Mouse (Mus musculus) midbrain, embryonic 14.5 days (tissue): Measurements from ENCODE around the gene Itch. TPM values are rescaled to one million over a fixed set of nuclear protein-coding genes. Genes with fewer than 3 reads are reported as not detected.
"Not testable (repeated sequence)": the region's sequence is repeated elsewhere in the genome, so short reads cannot be mapped to it uniquely, and the experiment has no call there.

Experiments
- ATAC-seq: fragments of 200-750 bp; cut with Nextera tagmentation; 2 replicates; pipeline ENCODE4 v1.8.0; 2017; ENCODE audit warnings: moderate number of reproducible peaks, moderate library complexity; ENCODE audit not compliant: low FRiP score, low TSS enrichment
- DNase-seq: peaks from one replicate; pipeline ENCODE4 v3.0.0-alpha.2; 2015
- H3K27ac ChIP-seq: fragments of 300-500 bp; sonication (generic); replicated peaks from 2 replicates; pipeline ENCODE4 v1.5.1; 2014; ENCODE audit warnings: mild to moderate bottlenecking, low read depth, low read length, moderate library complexity
- H3K27me3 ChIP-seq: fragments of 300-500 bp; sonication (generic); 2 replicates; pipeline ENCODE4 v1.6.1; 2014; ENCODE audit warnings: low read length, control low read depth, mixed read lengths; ENCODE audit not compliant: control insufficient read depth, insufficient read depth
- H3K36me3 ChIP-seq: fragments of 300-500 bp; sonication (generic); 2 replicates; pipeline ENCODE4 v1.6.1; 2014; ENCODE audit warnings: low read length, control low read depth; ENCODE audit not compliant: control insufficient read depth, insufficient read depth
- H3K4me1 ChIP-seq: fragments of 300-500 bp; sonication (generic); 2 replicates; pipeline ENCODE4 v1.6.1; 2014; ENCODE audit warnings: mild to moderate bottlenecking, antibody characterized with exemption, low read length, control low read depth; ENCODE audit not compliant: control insufficient read depth, insufficient read depth
- H3K4me2 ChIP-seq: fragments of 300-500 bp; sonication (generic); 2 replicates; pipeline ENCODE4 v1.6.1; 2014; ENCODE audit warnings: mild to moderate bottlenecking, low read length, moderate library complexity
- H3K4me3 ChIP-seq: fragments of 300-500 bp; sonication (generic); replicated peaks from 2 replicates; pipeline ENCODE4 v1.5.1; 2014; ENCODE audit warnings: low read depth, low read length
- H3K9ac ChIP-seq: fragments of 300-500 bp; sonication (generic); replicated peaks from 2 replicates; pipeline ENCODE4 v1.6.1; 2014; ENCODE audit warnings: mild to moderate bottlenecking, low read length, moderate library complexity
- H3K9me3 ChIP-seq: fragments of 300-500 bp; sonication (generic); 2 replicates; pipeline ENCODE4 v1.6.1; 2016; ENCODE audit warnings: low read length, control low read depth, mixed read lengths; ENCODE audit not compliant: control insufficient read depth
- WGBS: fragments of 180-500 bp; shearing (Covaris S2); extraction: QIAGEN DNeasy Blood & Tissue Kit; methylation state at CpG from one replicate; pipeline ENCODE4 v1.1.7; 2014; 5-methylcytosine and 5-hydroxymethylcytosine counted together
- polyA plus RNA-seq: library from polyadenylated mRNA; unstranded; fragments of >200 nt; fragmentation: Nextera tagmentation; extraction: Ambion mirVana; gene quantifications from 2 replicates; pipeline ENCODE4 v1.2.1, GENCODE M21; 2014

Gene Itch
- polyA plus RNA-seq, 1 experiment from 2014 or later, result 42.9 TPM

DNA sequence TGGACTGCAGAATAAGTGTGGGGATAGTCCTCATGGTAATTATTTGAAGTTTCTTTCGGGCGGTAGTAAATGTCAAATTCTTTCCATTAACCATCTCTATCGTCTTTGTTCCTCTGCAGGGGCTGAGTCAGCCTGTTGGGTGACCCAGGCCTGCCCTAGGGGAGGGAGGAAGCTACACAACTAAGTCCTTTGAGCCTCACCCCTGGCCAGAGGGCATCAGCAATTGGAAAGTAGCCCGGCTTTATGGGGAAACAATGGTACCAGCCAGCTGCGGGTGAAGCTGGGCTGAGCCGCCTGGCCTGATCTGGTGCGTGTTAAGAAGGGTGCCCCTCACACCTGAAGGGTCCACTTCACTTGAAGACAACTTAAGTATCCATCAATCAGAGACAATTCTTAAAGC is 33.9 kb upstream of the Itch start:
- 78% methylated on average over 7 of the region's 7 CpGs for WGBS
- Histone ChIP-seq H3K9ac (no peak overlapping the region), H3K36me3 (no peaks in the 10 kb centered on the region), H3K4me3 (no peak overlapping the region), H3K27ac (no peak overlapping the region), H3K4me1 (peaks cover 6% of the 10 kb centered on the region; the same call in 1 of the 2 replicates), H3K4me2 (no peak overlapping the region), H3K27me3 (no peaks in the 10 kb centered on the region), H3K9me3 (no peaks in the 10 kb centered on the region)
- ATAC-seq, result no peak
- no peak for DNase-seq

DNA sequence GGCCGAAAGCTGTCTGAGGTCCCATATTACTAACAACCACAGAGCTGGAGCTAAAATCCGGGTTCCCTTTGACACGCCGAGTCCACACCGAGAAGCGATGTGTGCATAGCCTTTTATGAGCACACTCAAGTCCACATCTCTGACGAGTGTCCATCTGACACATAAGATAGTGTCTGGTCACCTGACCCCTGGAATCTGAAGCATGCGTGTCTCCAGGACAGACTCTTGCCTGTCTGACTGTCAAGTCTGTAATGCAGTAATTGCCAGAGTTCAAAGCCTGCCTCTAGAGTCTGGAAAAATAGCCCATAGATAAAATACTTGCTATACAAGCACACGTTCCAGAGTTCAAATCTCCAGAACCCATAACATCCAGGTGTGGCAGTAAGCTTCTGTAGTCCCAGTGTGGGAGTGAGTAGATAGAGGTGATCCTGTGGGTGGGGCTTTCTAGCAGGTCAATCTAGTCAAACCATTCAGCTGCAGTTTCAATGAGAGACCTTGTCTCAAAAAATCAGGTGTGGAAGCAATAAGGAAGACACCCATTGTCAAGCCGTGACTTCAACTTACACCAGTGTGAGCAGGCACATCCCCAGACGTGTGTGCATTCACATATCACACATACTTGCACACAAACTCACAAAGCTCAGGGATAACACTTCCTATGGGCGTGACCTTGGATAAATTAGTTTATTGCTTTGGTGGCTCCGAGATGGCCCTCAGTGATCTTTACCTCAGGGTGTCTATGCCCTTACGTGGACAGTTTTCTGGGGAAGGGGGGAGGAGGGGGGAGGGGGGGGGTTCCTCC is 33.1 kb upstream of the Itch start:
- H3K27me3 ChIP-seq, result no peaks in the 10 kb centered on the region

DNA sequence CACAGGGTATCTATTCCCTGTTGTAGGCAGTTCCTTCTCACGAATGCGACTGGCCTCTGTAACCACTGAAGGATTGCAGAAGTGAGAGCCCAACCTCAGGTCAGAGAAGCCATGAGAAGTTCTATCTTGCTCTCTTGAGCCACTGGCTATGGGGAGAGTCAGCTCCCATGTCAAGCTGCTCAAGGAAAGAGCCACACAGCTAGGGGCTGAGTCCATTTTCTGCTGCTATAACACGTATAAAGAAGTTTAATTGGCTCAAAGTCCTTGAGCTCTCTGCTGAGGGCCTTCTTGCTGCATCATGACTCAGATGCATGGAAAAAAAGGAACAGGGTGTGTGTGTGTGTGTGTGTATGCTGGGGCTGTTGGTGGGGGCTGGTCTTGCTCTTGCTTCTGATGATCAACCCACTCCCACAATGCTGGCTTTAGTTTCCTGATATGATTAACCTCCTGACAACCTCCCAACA is 32.5 kb upstream of the Itch start:
- ATAC-seq, result no peak
- 83% methylated on average over 3 of the region's 3 CpGs for whole genome bisulfite sequencing

More for the DNA sequence above, 33.1 kb upstream of the Itch start:
- Histone ChIP-seq H3K27ac (no peak overlapping the region), H3K4me2 (no peak overlapping the region), H3K9ac (no peak overlapping the region), H3K9me3 (no peaks in the 10 kb centered on the region), H3K4me1 (peaks cover 6% of the 10 kb centered on the region; the same call in 1 of the 2 replicates), H3K4me3 (no peak overlapping the region), H3K36me3 (no peaks in the 10 kb centered on the region)
- 87% methylated on average over 14 of the region's 14 CpGs for WGBS
- ATAC-seq, result no peak
- no peak for DNase-seq

DNA sequence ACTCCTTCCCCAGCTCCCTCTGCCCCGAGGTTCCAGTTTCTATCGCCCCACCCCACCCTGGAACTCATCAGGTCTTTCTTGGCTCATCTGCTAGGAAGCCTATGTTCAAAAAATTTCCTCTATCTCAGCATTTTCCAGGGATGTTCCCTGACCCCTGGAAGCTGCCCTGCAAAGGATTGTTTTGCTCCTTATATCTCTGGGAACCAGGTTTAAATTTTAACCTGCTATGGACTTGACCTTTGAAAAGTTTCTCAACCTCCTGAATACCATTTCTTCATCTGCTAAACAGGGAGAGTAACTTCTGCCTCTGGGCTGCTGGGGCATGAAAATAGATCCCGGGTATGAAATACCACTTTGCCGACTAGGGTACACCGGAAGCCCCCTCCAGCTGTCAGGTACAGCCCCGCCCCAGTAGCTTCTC is 31.5 kb upstream of the Itch start:
- Histone ChIP-seq H3K27me3 (no peaks in the 10 kb centered on the region), H3K9ac (no peak overlapping the region), H3K4me3 (no peak overlapping the region), H3K4me2 (no peak overlapping the region), H3K27ac (no peak overlapping the region), H3K9me3 (no peaks in the 10 kb centered on the region), H3K36me3 (no peaks in the 10 kb centered on the region), H3K4me1 (peaks cover 6% of the 10 kb centered on the region; the same call in 1 of the 2 replicates)
- WGBS, result 76% methylated on average over 6 of the region's 6 CpGs
- no peak for DNase-seq
- no peak for ATAC-seq

More for the DNA sequence above, 32.5 kb upstream of the Itch start:
- Histone ChIP-seq H3K4me3 (no peak overlapping the region), H3K27me3 (no peaks in the 10 kb centered on the region), H3K4me2 (no peak overlapping the region), H3K9me3 (no peaks in the 10 kb centered on the region), H3K9ac (no peak overlapping the region), H3K27ac (no peak overlapping the region), H3K4me1 (peaks cover 6% of the 10 kb centered on the region; the same call in 1 of the 2 replicates), H3K36me3 (no peaks in the 10 kb centered on the region)
- DNase-seq, result no peak

DNA sequence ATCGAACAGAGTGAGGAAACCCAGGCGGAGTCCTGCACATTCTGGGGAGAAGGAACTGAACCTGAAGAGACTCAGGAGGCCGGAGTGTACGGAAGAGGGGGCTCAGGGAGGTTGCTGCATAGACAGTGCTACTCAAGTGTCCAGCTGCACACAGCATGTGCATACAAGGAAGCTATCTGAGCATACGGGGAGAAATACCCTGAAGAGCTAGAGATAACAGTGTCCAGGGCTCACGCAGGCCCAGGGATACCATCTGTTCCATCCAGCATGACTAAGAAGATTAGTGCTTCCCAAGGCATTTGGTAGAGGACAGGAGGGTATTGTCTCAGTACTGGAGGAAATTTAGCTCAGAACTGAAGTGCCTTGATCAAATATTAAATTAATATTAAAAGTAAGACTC is 29.7 kb upstream of the Itch start:
- 28% methylated on average over 6 of the region's 6 CpGs for WGBS
- Histone ChIP-seq H3K4me1 (peaks cover 6% of the 10 kb centered on the region; the same call in 1 of the 2 replicates), H3K9me3 (no peaks in the 10 kb centered on the region), H3K4me2 (no peak overlapping the region), H3K36me3 (no peaks in the 10 kb centered on the region), H3K27me3 (no peaks in the 10 kb centered on the region), H3K27ac (peak overlapping the region; percentile 49; the same call in 1 of the 2 replicates), H3K9ac (no peak overlapping the region), H3K4me3 (no peak overlapping the region)
- ATAC-seq, result peak; percentile 69; the same call in 1 of the 2 replicates
- peak; percentile 43 for DNase-seq

DNA sequence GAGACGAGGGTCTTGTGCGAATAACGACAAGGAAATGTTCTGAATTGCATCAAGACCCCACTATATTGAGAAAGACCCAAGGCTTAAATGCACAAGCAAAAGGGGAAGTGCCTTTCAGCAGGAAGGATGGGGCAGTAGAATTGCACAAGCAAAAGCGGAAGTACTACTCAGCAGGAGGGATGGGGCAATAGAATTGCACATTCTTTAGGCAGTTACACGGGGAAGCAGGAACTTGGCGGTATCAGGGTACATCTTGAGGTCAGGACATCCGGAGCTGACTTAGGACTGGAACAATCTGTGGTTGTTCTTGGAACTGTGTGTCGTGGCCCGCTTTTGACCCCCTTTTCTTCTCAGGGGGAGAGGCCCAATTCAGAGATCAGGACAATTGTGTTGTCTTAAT is 26.0 kb upstream of the Itch start:
- H3K27me3 ChIP-seq, H3K9me3 ChIP-seq, DNase-seq, H3K4me3 ChIP-seq, H3K36me3 ChIP-seq, H3K4me2 ChIP-seq, H3K4me1 ChIP-seq, H3K27ac ChIP-seq, H3K9ac ChIP-seq, ATAC-seq: not testable (repeated sequence)
- WGBS, result 84% methylated on average over 9 of the region's 9 CpGs

DNA sequence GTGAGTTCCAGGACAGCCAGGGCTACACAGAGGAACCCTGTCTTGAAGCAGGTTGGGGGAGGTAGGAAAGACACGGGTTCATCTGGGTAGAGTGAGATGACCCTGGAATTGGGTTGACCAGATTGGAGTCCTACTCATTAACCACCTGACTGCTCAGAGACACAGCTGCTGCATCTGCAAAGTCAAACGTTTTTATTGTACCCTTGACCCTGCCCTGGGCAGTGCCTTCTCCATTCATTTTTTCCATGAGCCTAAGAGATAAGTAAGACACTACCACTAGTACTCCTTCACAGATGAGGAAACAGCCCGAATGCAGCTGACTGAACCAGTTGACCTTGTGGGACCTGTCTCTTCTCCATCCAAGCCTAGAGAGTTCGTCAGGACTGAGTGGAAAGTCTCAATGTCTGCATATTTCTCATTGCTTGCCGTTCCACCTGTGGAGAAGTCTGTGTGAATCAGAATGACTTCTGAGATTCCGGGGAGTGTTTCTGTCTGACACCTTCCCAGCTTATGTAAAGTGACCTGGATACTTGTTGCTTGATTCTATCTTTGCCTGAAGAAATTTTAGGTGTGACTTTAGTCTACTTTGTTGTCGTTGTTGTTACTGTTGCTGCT is 18.0 kb upstream of the Itch start:
- Histone ChIP-seq H3K4me1 (no peaks in the 10 kb centered on the region), H3K36me3 (no peaks in the 10 kb centered on the region), H3K4me2 (no peak overlapping the region), H3K9me3 (no peaks in the 10 kb centered on the region; the same call in 1 of the 2 replicates), H3K27ac (no peak overlapping the region), H3K4me3 (no peak overlapping the region), H3K27me3 (no peaks in the 10 kb centered on the region), H3K9ac (no peak overlapping the region)
- 74% methylated on average over 7 of the region's 7 CpGs for WGBS
- DNase-seq (no peak), ATAC-seq (no peak)

DNA sequence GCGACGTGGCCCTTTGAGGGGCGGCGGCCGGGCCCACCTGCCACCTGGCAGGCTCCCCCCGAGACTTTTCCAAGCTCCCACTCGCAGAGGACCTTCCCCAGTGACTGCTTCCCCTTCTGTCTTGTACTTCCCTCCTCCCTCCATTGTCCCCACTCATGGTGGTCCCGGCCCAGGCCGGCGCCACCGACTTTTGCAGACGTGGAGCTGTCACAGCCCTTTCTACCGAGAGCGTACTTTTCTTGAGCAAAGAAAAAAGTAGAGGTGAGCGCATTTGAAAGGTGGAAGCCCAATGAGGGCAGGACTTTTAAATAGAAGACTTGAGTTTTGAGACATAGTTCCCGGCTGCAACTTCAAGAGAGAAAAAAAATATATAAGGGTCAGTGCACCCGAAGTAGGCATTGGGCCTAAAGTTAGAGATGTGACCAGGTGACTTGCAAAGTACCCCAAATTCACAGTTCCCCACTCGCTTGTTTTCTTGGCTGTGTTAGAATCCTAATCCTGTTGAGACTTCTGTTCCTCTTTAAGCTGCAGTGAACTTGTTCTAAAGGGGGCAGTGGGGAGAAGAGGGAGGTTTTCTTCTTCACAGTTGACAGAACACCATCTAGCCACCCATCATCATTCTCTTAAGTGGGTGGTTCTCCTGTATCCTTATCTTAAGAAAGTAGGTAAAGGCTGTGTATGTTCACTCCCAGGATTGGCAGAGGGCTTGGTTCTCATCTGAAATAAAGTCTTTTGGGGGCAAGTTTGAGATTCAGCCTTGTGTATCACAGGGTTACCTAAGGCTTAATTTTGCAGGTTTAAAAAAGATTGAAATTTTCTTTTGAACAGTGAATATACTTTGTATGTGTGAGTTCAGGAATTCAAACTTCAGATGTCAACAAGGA is 910 bp downstream of the Itch start:
- H3K27ac ChIP-seq, result peak overlapping the region; percentile 90
- ATAC-seq, result peak; percentile 46
- H3K4me2 ChIP-seq, result peak overlapping the region; percentile 62
- H3K4me1 ChIP-seq, result peaks cover 22% of the 10 kb centered on the region
- peak overlapping the region; percentile 90 for H3K9ac ChIP-seq
- H3K36me3 ChIP-seq, result peaks cover 12% of the 10 kb centered on the region
- H3K9me3 ChIP-seq, result no peaks in the 10 kb centered on the region
- 3% methylated on average over 18 of the region's 18 CpGs for WGBS
- peak; percentile 55 for DNase-seq
- H3K4me3 ChIP-seq, result peak overlapping the region; percentile 96
- H3K27me3 ChIP-seq, result no peaks in the 10 kb centered on the region
